Mouse (Mus musculus): Measurements from ENCODE around the gene Tm4sf19.

Gene Tm4sf19

DNA sequence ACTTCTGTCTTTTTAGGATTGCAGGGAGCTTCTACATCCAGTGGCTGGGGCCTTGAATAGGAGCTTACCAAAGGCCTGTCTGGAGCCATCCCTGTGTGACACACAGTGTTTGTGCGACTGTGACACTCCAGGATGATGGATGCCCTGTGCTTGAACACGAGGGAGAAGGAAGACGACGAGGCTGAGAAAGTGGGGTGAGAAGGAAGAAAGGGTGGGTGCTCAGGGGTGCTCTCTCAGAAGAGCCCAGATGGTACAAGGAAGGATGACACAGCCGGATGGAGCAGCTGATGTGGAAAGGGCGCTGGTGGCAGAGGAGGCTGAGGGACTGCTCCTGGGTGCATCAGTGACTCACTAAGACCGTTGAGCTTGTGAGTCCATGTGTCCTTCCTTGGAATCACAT, at the start of gene Tm4sf19:
Gene Tm4sf19, plus strand, starts transcription at position 240 of the 400 bp plus-strand sequence.
- no peak for DNase-seq (ENCODE audit: low read depth, low spot score)

GRCm38 (mm10) chr16:32350776-32351175, 49.5 kb upstream of the Tm4sf19 start:
- DNase-seq (ENCODE audit: low read depth, low spot score) = no peak

DNA sequence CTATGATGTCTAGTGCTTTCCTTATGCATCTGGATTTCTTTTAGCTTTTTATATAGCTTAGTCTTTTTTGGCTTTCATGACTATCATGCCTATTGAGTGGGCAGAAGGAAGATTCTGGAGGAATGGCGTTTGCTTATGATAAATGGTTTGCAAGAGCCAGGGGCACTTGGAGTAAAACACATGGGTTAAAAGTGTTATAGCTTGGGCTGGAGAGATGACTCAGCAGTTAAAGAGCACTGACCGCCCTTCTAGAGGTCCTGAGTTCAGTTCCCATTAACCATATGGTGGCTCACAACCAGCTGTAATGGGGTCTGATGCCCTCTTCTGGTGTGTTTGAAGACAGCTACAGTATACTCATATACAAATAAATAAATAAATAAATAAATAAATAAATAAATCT, 36.8 kb upstream of the Tm4sf19 start:
- DNase-seq (ENCODE audit: low read depth, low spot score) = no peak

DNA sequence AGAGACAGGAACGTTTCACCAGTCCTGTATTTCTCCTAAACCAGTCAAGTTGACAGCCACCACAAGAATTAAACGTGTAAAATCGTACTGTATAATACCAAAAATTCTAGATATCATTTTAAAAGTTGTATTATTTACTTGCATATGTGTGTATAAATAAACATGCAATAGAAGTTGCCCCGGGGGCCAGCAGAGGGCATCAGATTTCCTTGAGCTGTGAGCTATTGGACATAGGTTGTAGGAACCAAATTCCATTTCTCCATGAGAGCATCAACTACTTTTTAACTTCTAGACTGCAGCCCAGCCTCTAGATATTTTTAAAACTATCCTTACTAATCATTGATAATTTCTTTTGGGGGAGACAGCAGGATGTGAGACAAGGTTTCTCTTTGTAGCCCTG, 29.0 kb upstream of the Tm4sf19 start:
- DNase-seq (ENCODE audit: low read depth, low spot score) = no peak

DNA sequence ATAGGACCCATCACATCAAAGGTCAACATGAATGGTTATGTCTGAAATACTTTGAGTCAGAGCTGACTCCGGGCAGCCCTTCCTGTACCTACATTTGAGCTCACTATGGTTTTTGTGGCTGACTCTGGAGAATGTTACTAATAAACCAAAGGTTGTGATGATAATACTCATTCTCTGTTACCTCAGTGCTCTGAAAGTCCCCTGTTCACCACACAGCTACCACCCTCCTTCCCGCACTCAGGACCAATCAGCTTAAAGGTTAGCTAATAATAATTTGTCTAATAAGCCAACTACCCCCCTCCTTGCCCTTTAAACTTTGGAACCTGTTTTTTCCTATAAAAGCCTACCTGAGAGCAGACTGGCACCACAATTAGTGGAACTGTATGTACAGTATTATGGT, 20.7 kb upstream of the Tm4sf19 start:
- no peak for DNase-seq (ENCODE audit: low read depth, low spot score)

DNA sequence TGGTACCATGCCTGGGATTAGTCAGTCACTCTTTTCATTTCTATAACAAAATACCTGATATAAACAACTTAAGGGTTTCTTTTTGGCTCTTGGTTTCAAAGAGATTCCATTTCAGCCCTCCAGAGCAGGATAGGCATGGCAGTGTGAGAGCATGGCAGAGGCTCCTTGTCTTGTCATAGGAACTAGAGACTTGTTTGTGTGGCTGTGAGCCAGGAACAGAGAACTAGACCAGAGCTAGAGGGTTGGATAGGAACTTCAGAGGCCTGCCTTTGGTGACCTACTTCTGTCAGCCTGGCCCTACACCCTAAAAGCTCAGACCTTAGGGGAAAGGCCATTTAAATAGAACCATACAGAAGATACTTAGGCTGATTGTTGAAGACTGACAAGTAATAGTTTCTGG, 17.4 kb upstream of the Tm4sf19 start:
- no peak for DNase-seq (ENCODE audit: low read depth, low spot score)

- no peak for DNase-seq (ENCODE audit: low read depth, low spot score)
Measured at GRCm38 (mm10) chr16:32384885-32385284, 15.4 kb upstream of the Tm4sf19 start.

DNA sequence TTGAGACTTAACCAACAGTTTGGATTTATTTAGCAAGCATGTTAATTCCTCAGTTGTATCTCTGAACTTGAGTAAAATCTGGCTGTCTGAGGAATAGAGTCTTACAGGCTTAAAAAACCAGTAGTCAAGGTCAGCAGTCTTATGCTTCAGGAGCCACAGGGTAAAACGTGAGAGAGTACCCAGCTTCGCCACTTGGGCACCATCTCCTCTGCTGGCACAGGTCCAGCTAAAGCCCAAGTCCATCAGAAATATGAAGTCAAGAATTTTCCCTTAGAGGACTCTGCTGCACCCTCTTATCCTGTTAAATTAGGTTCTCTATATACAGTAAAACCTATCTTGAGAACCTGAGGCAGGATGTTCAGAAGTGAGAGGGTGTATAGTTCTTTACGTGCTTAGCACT, 13.5 kb upstream of the Tm4sf19 start:
- no peak for DNase-seq (ENCODE audit: low read depth, low spot score)

GRCm38 (mm10) chr16:32389049-32389448, 11.3 kb upstream of the Tm4sf19 start:
- DNase-seq (ENCODE audit: low read depth, low spot score) = no peak

GRCm38 (mm10) chr16:32389841-32390240, 10.5 kb upstream of the Tm4sf19 start:
- no peak for DNase-seq (ENCODE audit: low read depth, low spot score)

DNA sequence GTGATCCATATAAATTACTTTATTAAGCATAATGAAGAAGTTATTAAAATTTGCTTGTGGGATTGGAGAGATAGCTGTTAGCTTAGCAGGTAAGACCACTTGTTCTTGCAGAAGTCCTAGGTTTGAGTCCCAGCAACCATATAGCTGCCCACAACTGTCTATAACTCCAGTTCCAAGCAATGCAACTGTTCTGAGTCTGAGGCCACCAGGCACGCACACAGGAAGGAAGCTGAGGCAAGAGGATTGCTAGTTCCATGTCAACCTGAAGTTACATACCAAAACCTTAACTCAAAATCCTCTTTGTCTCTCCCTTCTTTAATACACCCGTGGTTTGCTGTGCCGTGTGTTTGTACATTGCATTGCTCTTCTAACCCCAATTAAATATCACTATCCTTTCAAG, 9.4 kb upstream of the Tm4sf19 start:
- DNase-seq (ENCODE audit: low read depth, low spot score) = no peak

GRCm38 (mm10) chr16:32395679-32396540, 4.4 kb upstream of the Tm4sf19 start:
- no peak for DNase-seq (ENCODE audit: low read depth, low spot score)

- no peak for DNase-seq (ENCODE audit: low read depth, low spot score)
Measured at GRCm38 (mm10) chr16:32396541-32396835, 3.8 kb upstream of the Tm4sf19 start.

DNA sequence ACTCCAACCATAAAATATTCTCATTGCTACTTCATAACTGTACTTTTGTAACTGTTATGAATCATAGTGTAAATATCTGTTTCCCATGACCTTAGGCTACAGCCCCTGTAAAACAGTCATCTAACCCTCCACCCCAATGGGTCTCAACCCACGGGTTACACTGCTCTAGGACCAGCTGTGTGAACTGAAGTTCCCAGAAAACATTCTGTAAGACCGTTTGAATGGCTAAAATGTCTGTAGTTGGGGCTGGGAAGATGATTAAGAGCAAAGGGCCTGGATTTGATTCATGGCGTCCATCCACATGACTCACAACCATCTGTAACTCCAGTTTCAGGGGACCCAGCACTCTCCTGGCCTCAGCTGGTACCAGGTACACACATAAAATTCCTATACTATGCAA, 2.1 kb upstream of the Tm4sf19 start:
- no peak for DNase-seq (ENCODE audit: low read depth, low spot score)

DNA sequence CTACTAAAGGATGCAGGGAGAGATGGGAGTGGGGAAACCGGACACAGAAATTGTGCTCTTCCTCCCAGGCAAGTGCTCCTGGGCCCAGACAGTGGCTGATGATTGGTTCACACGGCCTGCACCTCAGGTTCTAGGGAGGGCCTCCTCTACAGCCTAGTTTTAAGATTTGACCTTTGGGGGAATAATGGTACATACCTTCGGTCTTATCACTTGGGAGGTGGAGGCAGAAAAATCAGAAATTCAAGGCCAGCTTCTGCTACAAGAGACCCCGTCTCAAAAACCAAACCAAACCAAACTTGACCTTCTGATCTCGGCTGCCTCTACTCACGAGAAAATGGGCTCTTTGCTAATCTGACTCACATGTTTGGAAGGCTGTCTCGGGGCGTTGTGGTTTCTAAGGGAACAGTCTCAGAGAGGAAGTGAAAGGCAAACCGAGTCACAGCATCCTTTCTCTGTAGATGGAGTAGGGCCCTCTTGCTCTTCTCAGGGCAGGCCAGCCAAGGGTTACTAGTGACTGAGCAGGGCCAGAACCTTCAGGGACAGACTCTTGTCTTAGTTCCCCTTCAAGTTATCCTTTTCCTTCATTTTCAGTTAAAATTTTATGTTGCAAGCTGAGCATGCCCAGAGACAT, 1.1 kb downstream of the Tm4sf19 start:
- DNase-seq (ENCODE audit: low read depth, low spot score) = no peak

- no peak for DNase-seq (ENCODE audit: low read depth, low spot score)
Measured at GRCm38 (mm10) chr16:32402818-32403217, 2.5 kb downstream of the Tm4sf19 start.

DNA sequence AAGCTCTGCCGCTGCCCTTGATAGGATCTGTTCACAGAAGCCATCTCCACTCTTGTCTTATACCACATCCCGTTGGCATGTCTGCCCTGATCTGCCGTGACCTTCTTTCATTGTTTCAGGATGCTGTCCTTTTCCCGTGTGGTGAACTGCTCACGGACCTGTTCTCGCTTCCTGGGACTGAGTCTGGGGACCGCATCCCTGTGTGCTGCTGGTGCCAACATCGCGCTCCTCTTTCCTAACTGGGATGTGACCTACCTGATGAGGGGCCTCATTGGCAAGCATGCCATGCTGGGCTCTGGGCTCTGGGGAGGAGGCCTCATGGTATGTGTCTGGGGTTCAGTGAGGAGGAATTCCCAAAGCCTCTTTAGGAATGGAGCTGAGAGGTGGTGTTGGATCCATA, 5.4 kb downstream of the Tm4sf19 start:
- no peak for DNase-seq (ENCODE audit: low read depth, low spot score)

- DNase-seq (ENCODE audit: low read depth, low spot score) = no peak
Measured at GRCm38 (mm10) chr16:32406671-32407070, 6.4 kb downstream of the Tm4sf19 start.

- DNase-seq (ENCODE audit: low read depth, low spot score) = no peak
Measured at GRCm38 (mm10) chr16:32407730-32408129, 7.4 kb downstream of the Tm4sf19 start.

GRCm38 (mm10) chr16:32417457-32417856, 17.2 kb downstream of the Tm4sf19 start:
- no peak for DNase-seq (ENCODE audit: low read depth, low spot score)

DNA sequence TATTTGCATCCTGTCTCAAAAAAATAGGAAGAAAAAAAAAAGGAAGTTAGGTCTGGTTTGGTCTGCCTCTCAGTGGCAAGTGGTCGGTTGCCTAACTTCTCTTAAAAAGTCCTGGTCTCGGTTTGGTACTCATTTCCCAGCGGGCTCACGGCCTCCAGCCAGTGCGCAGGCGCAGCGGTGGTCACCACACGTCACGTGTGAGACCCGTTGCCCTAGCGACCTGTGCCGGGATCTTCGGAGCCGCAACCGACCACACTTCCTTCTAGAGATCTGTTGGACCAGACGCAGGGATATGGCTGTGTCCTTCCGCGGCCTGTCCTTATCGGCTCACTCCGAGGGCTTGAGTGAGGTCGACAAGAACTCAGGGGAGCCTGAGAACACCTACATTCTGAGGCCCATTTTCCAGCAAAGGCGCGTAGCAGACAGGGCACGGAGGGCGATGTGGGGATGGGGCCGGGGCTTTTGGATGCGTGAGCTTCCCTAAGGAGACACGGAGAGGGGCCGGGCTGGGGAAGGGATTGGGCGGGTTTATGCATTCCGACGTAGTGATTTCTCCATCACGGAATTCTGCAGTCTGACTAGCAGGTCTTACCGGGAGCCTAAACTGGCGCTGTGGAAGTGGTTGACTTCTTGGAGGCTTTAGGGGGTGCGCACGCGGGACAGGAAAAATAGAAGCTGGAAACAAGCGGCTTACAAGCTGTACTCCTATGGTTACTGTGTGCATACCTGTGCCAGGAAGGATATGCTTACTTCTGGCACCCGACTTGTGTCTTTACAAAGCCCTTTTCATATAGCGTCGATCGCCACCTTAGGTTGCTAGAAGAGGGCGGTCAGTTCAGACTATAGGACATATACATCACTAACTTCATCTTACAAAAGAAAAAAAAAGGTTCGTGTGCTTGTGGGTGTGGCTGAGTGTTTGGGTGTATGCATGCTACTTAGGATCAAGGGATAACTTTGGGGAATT, 19.5 kb downstream of the Tm4sf19 start, which contains the start of gene Tctex1d2:
Gene Tctex1d2, plus strand, starts transcription at position 186 of the 967 bp plus-strand sequence.
- peak; percentile 93 for DNase-seq (ENCODE audit: low read depth, low spot score)

- no peak for DNase-seq (ENCODE audit: low read depth, low spot score)
Measured at GRCm38 (mm10) chr16:32427506-32427905, 27.2 kb downstream of the Tm4sf19 start.

Data from forelimb bud, embryonic 11.5 days (tissue).